Mouse (Mus musculus) forebrain, embryonic 10.5 days (tissue): ENCODE measurements around the gene Olfr624. TPM values are rescaled to one million over a fixed set of nuclear protein-coding genes. Genes with fewer than 3 reads are reported as not detected.
"Not testable (repeated sequence)": the region's sequence is repeated elsewhere in the genome, so short reads cannot be mapped to it uniquely, and the experiment has no call there.

ENCODE experiments used
- DNase-seq: peaks from one replicate; pipeline ENCODE4 v3.0.0-alpha.2; 2017; ENCODE audit warnings: low spot score; ENCODE audit errors: extremely low spot score
- H3K27ac ChIP-seq: fragments of 300-500 bp; sonication (generic); 2 replicates; pipeline ENCODE4 v1.5.1; 2016; ENCODE audit warnings: mild to moderate bottlenecking
- H3K27me3 ChIP-seq: fragments of 300-500 bp; sonication (generic); 2 replicates; pipeline ENCODE4 v1.6.1; 2016; ENCODE audit warnings: mild to moderate bottlenecking; ENCODE audit not compliant: poor library complexity, severe bottlenecking
- H3K36me3 ChIP-seq: fragments of 300-500 bp; sonication (generic); replicated peaks from 2 replicates; pipeline ENCODE4 v1.6.1; 2016; ENCODE audit warnings: mild to moderate bottlenecking, moderate library complexity
- H3K4me1 ChIP-seq: fragments of 300-500 bp; sonication (generic); 2 replicates; pipeline ENCODE4 v1.6.1; 2016
- H3K4me3 ChIP-seq: fragments of 300-500 bp; sonication (generic); 2 replicates; pipeline ENCODE4 v1.5.1; 2016; ENCODE audit warnings: mild to moderate bottlenecking, moderate library complexity
- H3K9me3 ChIP-seq: fragments of 300-500 bp; sonication (generic); 2 replicates; pipeline ENCODE4 v1.6.1; 2016; ENCODE audit warnings: mild to moderate bottlenecking, moderate library complexity
- WGBS: fragments of 180-500 bp; shearing (Covaris S2); methylation state at CpG from one replicate; pipeline ENCODE4 v1.1.7; 2016; 5-methylcytosine and 5-hydroxymethylcytosine counted together
- polyA plus RNA-seq: library from polyadenylated mRNA; unstranded; fragments of >200 nt; fragmentation: Nextera tagmentation; extraction: Ambion mirVana; gene quantifications from 2 replicates; pipeline ENCODE4 v1.2.1, GENCODE M21; 2016

Gene Olfr624
- 0.04 TPM in 2 replicates for polyA plus RNA-seq

GRCm38 (mm10) chr7:103671091-103671490, at the start of gene Olfr624:
Olfr624 (minus strand) TSS chr7:103671191.
- WGBS, result 95% methylated on average over 2 of the region's 2 CpGs
- no peaks in the 10 kb centered on the region for H3K4me1 ChIP-seq
- no peak within 1 kb of the TSS for H3K27ac ChIP-seq
- DNase-seq, result no peak
- H3K27me3 ChIP-seq, result no peaks in the 10 kb centered on the region
- no peaks in the 10 kb centered on the region for H3K9me3 ChIP-seq
- H3K4me3 ChIP-seq, result no peak within 1 kb of the TSS
- no peaks in the 10 kb centered on the region for H3K36me3 ChIP-seq

- H3K36me3 ChIP-seq, DNase-seq, H3K9me3 ChIP-seq, H3K27ac ChIP-seq, H3K27me3 ChIP-seq, H3K4me3 ChIP-seq, H3K4me1 ChIP-seq: not testable (repeated sequence)
- WGBS, result 96% methylated on average over 1 of the region's 1 CpGs
Observed at GRCm38 (mm10) chr7:103716398-103716797, 45.4 kb upstream of the Olfr624 start.

GRCm38 (mm10) chr7:103714371-103714770, 43.4 kb upstream of the Olfr624 start, which contains the start of gene Olfr243:
Olfr243 (plus strand) TSS chr7:103714671.
- H3K9me3 ChIP-seq, result no peaks in the 10 kb centered on the region
- no peaks in the 10 kb centered on the region for H3K36me3 ChIP-seq
- H3K27ac ChIP-seq, result no peak within 1 kb of the TSS
- H3K4me3 ChIP-seq, result no peak within 1 kb of the TSS
- DNase-seq, result no peak
- H3K27me3 ChIP-seq, result no peaks in the 10 kb centered on the region
- no peaks in the 10 kb centered on the region for H3K4me1 ChIP-seq

GRCm38 (mm10) chr7:103712024-103712423, 41.0 kb upstream of the Olfr624 start:
- 39% methylated on average over 2 of the region's 2 CpGs for WGBS
- H3K27me3 ChIP-seq, result no peaks in the 10 kb centered on the region

GRCm38 (mm10) chr7:103699469-103699868, 28.5 kb upstream of the Olfr624 start:
- Histone ChIP-seq H3K27ac (no peak overlapping the region), H3K4me3 (no peak overlapping the region), H3K27me3 (no peaks in the 10 kb centered on the region), H3K4me1 (no peaks in the 10 kb centered on the region), H3K36me3 (no peaks in the 10 kb centered on the region), H3K9me3 (no peaks in the 10 kb centered on the region)
- DNase-seq, result no peak
- 94% methylated on average over 4 of the region's 4 CpGs for WGBS

More at GRCm38 (mm10) chr7:103712024-103712423, 41.0 kb upstream of the Olfr624 start:
- Histone ChIP-seq H3K27ac (no peak overlapping the region), H3K36me3 (no peaks in the 10 kb centered on the region), H3K9me3 (no peaks in the 10 kb centered on the region), H3K4me1 (no peaks in the 10 kb centered on the region), H3K4me3 (no peak overlapping the region)
- no peak for DNase-seq

- Histone ChIP-seq H3K27ac (no peak within 1 kb of the TSS), H3K9me3 (no peaks in the 10 kb centered on the region), H3K4me3 (no peak within 1 kb of the TSS), H3K27me3 (no peaks in the 10 kb centered on the region), H3K4me1 (no peaks in the 10 kb centered on the region), H3K36me3 (no peaks in the 10 kb centered on the region)
- DNase-seq, result no peak
Observed at GRCm38 (mm10) chr7:103682420-103682819, 11.4 kb upstream of the Olfr624 start, which contains the start of gene Olfr625-ps1. Olfr625-ps1 (plus strand) TSS chr7:103682720.

GRCm38 (mm10) chr7:103663598-103663997, 7.4 kb downstream of the Olfr624 start, which contains the start of gene Olfr623:
Olfr623 (minus strand) TSS chr7:103663698.
- no peak within 1 kb of the TSS for H3K4me3 ChIP-seq
- H3K36me3 ChIP-seq, result no peaks in the 10 kb centered on the region
- H3K27me3 ChIP-seq, result no peaks in the 10 kb centered on the region
- no peak for DNase-seq
- H3K9me3 ChIP-seq, result no peaks in the 10 kb centered on the region
- no peak within 1 kb of the TSS for H3K27ac ChIP-seq
- no peaks in the 10 kb centered on the region for H3K4me1 ChIP-seq

- Histone ChIP-seq H3K27me3 (no peaks in the 10 kb centered on the region), H3K4me1 (no peaks in the 10 kb centered on the region), H3K4me3 (no peak overlapping the region), H3K27ac (no peak overlapping the region), H3K36me3 (no peaks in the 10 kb centered on the region), H3K9me3 (no peaks in the 10 kb centered on the region)
- DNase-seq, result no peak
- 92% methylated on average over 4 of the region's 4 CpGs for WGBS
Observed at GRCm38 (mm10) chr7:103644070-103644469, 26.9 kb downstream of the Olfr624 start.

- whole genome bisulfite sequencing, result 83% methylated on average over 1 of the region's 1 CpGs
- Histone ChIP-seq H3K9me3 (no peaks in the 10 kb centered on the region), H3K36me3 (no peaks in the 10 kb centered on the region), H3K4me1 (no peaks in the 10 kb centered on the region), H3K4me3 (no peak within 1 kb of the TSS), H3K27me3 (no peaks in the 10 kb centered on the region), H3K27ac (no peak within 1 kb of the TSS)
- no peak for DNase-seq
Observed at GRCm38 (mm10) chr7:103642602-103643001, 28.4 kb downstream of the Olfr624 start, which contains the start of gene Olfr622. Olfr622 (minus strand) TSS chr7:103642702.

GRCm38 (mm10) chr7:103636795-103637194, 34.2 kb downstream of the Olfr624 start:
- no peak overlapping the region for H3K27ac ChIP-seq
- H3K36me3 ChIP-seq, result no peaks in the 10 kb centered on the region
- no peaks in the 10 kb centered on the region for H3K4me1 ChIP-seq
- H3K9me3 ChIP-seq, result no peaks in the 10 kb centered on the region
- no peak overlapping the region for H3K4me3 ChIP-seq
- DNase-seq, result no peak
- no peaks in the 10 kb centered on the region for H3K27me3 ChIP-seq

Other genes with a start within 250 kb of the Olfr624 start
- not detected in 2 replicates for gene Olfr605, start 225.8 kb downstream of the Olfr624 start, polyA plus RNA-seq
- gene Olfr606, start 222.1 kb downstream of the Olfr624 start, polyA plus RNA-seq, result not detected in 2 replicates
- gene Olfr607, start 207.0 kb downstream of the Olfr624 start, polyA plus RNA-seq, result not detected in 2 replicates
- gene Olfr608, start 201.3 kb downstream of the Olfr624 start, polyA plus RNA-seq, result not detected in 2 replicates
- gene Olfr609, start 173.1 kb downstream of the Olfr624 start, polyA plus RNA-seq, result not detected in 2 replicates
- not detected in 2 replicates for gene Olfr610, start 159.1 kb downstream of the Olfr624 start, polyA plus RNA-seq
- gene Olfr611, start 150.3 kb downstream of the Olfr624 start, polyA plus RNA-seq, result not detected in 2 replicates
- gene Olfr612, start 128.5 kb downstream of the Olfr624 start, polyA plus RNA-seq, result not detected in 2 replicates
- not detected in 2 replicates for gene Olfr613, start 123.1 kb downstream of the Olfr624 start, polyA plus RNA-seq
- not detected in 2 replicates for gene Olfr615, start 115.1 kb downstream of the Olfr624 start, polyA plus RNA-seq
- not detected in 2 replicates for gene Olfr616, start 102.0 kb downstream of the Olfr624 start, polyA plus RNA-seq
- gene Olfr617, start 98.1 kb downstream of the Olfr624 start, polyA plus RNA-seq, result not detected in 2 replicates
- not detected in 2 replicates for gene Olfr618, start 81.1 kb downstream of the Olfr624 start, polyA plus RNA-seq
- not detected in 2 replicates for gene Olfr619, start 70.6 kb downstream of the Olfr624 start, polyA plus RNA-seq
- not detected in 2 replicates for gene Olfr620, start 58.7 kb downstream of the Olfr624 start, polyA plus RNA-seq
- not detected in 2 replicates for gene Olfr622, start 28.5 kb downstream of the Olfr624 start, polyA plus RNA-seq
- gene Olfr623, start 7.5 kb downstream of the Olfr624 start, polyA plus RNA-seq, result not detected in 2 replicates
- not detected in 2 replicates for gene Olfr625-ps1, start 11.5 kb upstream of the Olfr624 start, polyA plus RNA-seq
- gene Olfr243, start 43.5 kb upstream of the Olfr624 start, polyA plus RNA-seq, result not detected in 2 replicates
- not detected in 2 replicates for gene Olfr628, start 59.2 kb upstream of the Olfr624 start, polyA plus RNA-seq
- not detected in 2 replicates for gene Olfr629, start 73.8 kb upstream of the Olfr624 start, polyA plus RNA-seq
- not detected in 2 replicates for gene Olfr630, start 86.1 kb upstream of the Olfr624 start, polyA plus RNA-seq
- gene Olfr69, start 100.4 kb upstream of the Olfr624 start, polyA plus RNA-seq, result not detected in 2 replicates
- gene Olfr68, start 108.5 kb upstream of the Olfr624 start, polyA plus RNA-seq, result not detected in 2 replicates
- gene Olfr67, start 120.6 kb upstream of the Olfr624 start, polyA plus RNA-seq, result not detected in 2 replicates
- gene Hbb-bt, start 142.8 kb upstream of the Olfr624 start, polyA plus RNA-seq, result 183 and 303 TPM in 2 replicates
- 80.0 and 102 TPM in 2 replicates for gene Hbb-bs, start 156.9 kb upstream of the Olfr624 start, polyA plus RNA-seq
- 0.37 and 0.52 TPM in 2 replicates for gene Hbb-bh2, start 169.3 kb upstream of the Olfr624 start, polyA plus RNA-seq
- gene Hbb-bh1, start 172.0 kb upstream of the Olfr624 start, polyA plus RNA-seq, result 4,104 and 5,437 TPM in 2 replicates
- gene Hbb-y, start 182.0 kb upstream of the Olfr624 start, polyA plus RNA-seq, result 8,184 and 11,241 TPM in 2 replicates
- not detected in 2 replicates for gene Olfr66, start 215.1 kb upstream of the Olfr624 start, polyA plus RNA-seq
- gene Olfr64, start 223.3 kb upstream of the Olfr624 start, polyA plus RNA-seq, result not detected in 2 replicates
- not detected in 2 replicates for gene Olfr65, start 232.3 kb upstream of the Olfr624 start, polyA plus RNA-seq